Mouse (Mus musculus) CH12F3 (cell line): ENCODE results near the gene Irak3.
"Not testable (repeated sequence)": the region's sequence is repeated elsewhere in the genome, so short reads cannot be mapped to it uniquely, and the experiment has no call there.

Experiments
- in situ Hi-C: fragments of 300-500 bp; cut with MboI; formaldehyde crosslinking; loops from 2 replicates; pipeline ENCODE4 v1.14.3; 2020; ENCODE audit warnings: low sequenced_read_pairs

The Irak3 gene

DNA sequence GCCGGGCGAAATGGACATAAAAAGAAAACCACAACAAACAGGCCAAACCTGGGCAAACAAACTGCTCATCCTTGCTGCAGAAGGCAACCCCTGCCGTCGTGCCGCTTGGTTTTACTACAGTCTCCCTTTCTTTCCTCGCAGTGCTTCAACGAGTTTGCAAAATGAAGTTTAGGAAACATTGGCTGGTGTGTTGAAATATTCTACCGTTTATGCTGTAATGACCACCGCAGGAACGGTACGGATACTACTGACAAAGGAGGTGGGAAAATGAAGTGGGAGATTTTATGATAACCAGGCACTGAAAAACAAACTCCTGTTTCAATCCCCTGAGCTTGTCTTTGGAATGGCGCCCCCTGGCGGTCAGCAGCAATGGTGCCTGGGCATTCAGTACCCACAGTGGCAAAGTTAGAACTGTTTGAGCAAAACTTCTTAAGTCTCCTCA lies at the start of gene Irak3:
Gene Irak3, minus strand, starts transcription at position 170 of the 442 bp plus-strand sequence.
- in situ Hi-C loops, result no loop called here

GRCm38 (mm10) chr10:120250911-120251683 lies 49.2 kb upstream of the Irak3 start:
- in situ Hi-C loops, result no loop called here

GRCm38 (mm10) chr10:120246994-120247750 lies 45.2 kb upstream of the Irak3 start:
- in situ Hi-C loops, result loop anchor here (25.0 kb wide), 2 partner anchors 615 to 1015 kb away; no protein-coding TSS in a partner anchor

DNA sequence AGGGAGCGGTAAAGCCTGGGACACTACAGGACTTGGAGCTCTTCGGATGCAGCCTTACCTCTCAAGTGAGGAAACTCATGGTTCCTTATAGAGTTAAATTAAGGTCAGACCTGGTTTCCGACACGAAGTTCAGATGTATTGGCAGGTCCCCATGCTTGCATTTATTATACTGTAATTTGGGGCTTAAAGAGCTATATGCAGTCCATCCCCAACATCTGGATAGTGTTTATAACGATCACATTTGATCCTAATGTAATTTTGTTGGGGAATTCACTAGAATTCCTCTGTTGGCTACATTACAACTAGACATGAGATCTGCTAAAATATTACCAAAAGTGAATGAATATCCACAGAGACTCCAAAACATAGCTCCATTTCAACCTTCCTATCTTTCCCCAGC lies 43.8 kb upstream of the Irak3 start:
- in situ Hi-C loops, result loop anchor here (25.0 kb wide), 2 partner anchors 617 to 1017 kb away; no protein-coding TSS in a partner anchor

DNA sequence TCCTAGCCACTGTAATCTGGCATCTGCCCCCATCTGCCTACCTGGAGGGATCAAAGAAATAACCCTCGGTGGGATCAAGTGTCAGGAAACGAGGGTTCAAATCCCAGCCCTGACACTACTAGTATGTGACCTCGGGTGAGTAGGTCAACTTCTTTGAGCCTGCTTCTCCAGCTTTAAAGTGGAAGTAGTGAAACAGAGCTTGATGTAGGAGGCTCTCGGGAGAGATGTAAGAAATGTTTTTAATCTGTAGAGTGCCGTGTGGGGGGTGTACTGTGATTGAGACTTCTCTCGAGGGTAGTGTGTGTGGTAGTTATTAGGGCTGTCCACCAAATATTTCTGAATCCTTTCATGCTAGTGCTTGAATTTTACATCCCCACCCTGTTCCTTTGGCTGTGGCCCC lies 40.5 kb upstream of the Irak3 start:
- in situ Hi-C loops, result loop anchor here (25.0 kb wide), 2 partner anchors 620 to 1020 kb away; no protein-coding TSS in a partner anchor

DNA sequence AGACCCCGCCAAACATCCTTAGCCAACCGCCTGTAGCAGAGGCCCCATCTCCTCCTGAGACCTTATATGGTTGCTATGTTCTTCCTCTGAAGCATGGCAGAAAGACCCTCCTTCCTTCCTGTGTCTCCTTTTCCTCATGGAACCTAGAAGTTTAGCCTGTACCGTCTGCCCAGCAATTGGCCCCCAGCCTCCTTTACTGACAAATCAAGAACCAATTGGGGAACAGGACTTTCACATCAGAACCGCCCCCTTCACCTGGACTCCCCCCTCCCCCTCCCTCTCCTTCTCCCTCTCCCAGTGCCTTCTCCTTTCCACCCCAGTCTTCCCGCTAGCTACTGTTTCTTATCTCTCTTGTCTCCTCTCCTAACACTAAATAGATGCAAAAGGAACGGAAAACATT lies 37.5 kb upstream of the Irak3 start:
- in situ Hi-C loops, result loop anchor here (25.0 kb wide), 2 partner anchors 623 to 1023 kb away; no protein-coding TSS in a partner anchor

- in situ Hi-C loops, result loop anchor here (25.0 kb wide), 2 partner anchors 624 to 1024 kb away; no protein-coding TSS in a partner anchor
Observed at GRCm38 (mm10) chr10:120238241-120238640, 36.3 kb upstream of the Irak3 start.

GRCm38 (mm10) chr10:120236855-120237254 lies 34.9 kb upstream of the Irak3 start:
- in situ Hi-C loops, result loop anchor here (25.0 kb wide), 2 partner anchors 625 to 1025 kb away; no protein-coding TSS in a partner anchor

GRCm38 (mm10) chr10:120233655-120234367 lies 31.9 kb upstream of the Irak3 start:
- in situ Hi-C loops, result loop anchor here (25.0 kb wide), 2 partner anchors 628 to 1028 kb away; no protein-coding TSS in a partner anchor

- in situ Hi-C loops, result loop anchor here (25.0 kb wide), 2 partner anchors 631 to 1031 kb away; no protein-coding TSS in a partner anchor
Observed at GRCm38 (mm10) chr10:120231718-120232117, 29.8 kb upstream of the Irak3 start.

DNA sequence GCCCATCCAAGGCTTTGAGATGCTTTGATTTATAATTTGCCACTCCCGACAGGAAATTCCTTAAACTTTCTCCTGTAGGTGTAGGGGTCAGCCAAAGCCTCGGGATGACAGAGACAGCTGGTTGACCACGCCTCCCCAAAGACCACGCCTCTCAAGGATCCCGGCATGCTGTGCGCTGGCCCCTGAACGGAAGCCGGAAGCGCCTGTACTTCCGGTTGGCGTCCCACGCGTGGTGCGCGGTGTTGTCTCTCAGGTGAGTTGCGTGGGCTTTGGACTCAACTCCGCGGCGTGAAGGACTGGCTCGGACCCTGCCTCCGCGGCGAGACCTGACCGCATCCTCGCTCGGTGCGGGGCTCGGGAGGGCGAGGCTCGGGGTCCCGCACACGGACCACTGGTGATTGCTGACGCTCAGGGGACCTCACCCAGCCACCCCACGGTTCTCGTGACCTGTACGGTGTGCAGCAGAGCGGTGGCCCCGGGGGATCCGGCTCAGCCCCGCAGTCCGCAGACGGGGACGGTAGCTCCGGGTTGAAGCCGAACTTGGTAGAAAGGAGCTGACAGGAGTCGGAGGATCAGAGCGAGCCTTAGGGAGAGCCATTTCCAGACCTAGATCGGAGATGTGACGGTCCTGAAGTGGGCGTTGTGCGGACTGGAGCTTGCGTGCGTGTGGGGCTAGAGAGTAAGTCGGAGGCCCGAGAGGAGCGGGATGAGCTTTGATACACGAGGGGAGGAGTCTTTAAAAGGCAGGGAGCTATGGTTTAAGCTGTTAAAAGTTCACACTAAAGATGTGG lies 25.1 kb upstream of the Irak3 start, which contains the start of gene Llph:
Gene Llph, plus strand, starts transcription at position 200 of the 791 bp plus-strand sequence.
- in situ Hi-C loops, result loop anchor here (25.0 kb wide), 2 partner anchors 635 to 1035 kb away; no protein-coding TSS in a partner anchor

DNA sequence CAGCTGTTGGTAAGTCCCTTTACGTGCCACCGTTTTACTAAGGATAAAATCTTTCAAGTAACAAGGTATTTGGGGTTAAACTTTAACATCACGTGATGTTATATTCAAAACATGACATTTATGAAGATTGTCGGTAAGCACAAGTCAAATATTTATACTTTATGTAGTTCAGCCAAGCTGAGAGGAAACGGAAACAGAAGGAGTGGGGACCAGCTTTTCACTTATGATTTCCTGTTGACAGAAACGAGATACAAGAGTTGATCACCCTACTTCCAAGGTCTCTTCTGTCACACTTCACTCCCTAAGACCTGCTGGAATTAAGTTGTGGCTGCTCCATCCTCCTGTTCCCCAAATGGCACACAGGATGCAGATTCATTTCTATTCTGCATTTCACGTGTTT lies 18.8 kb upstream of the Irak3 start:
- in situ Hi-C loops, result no loop called here

DNA sequence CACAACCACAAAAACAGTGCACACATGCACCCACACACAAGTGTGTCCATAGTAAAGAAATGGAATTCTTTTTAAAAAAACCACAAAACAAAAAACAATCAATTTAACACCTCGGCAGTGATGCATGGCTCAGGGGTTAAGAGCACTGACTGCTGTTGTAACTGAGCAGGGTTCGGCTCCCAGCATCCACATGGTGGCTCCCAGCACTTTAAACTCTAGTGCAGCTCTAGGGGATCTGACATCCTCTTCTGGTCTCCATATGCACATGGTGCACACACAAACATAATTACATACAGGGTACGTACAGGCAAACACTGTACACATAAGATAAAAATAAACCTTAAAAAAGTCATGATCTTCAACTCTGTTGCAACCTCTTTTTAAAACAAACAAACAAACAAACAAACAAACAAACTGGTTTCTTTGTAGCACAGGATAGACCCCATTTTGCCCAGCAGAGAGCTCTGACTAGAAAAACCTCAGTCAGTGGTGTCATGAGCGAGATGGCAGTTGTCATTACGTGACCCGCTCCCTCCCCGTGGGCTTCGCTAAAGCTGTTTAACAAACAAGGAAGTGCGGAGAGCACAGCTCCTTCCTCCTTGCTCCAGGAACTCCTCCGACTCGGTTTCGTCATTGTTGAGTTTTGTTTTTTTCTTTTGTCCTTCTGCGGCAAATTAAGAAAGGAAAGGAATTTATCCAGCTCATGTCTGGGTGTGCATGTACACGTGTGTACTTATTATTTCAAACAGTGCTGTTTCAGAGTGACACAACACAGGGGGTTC lies 17.8 kb upstream of the Irak3 start:
- in situ Hi-C loops, result no loop called here

- in situ Hi-C loops, result no loop called here
Observed at GRCm38 (mm10) chr10:120218996-120219395, 17.1 kb upstream of the Irak3 start.

DNA sequence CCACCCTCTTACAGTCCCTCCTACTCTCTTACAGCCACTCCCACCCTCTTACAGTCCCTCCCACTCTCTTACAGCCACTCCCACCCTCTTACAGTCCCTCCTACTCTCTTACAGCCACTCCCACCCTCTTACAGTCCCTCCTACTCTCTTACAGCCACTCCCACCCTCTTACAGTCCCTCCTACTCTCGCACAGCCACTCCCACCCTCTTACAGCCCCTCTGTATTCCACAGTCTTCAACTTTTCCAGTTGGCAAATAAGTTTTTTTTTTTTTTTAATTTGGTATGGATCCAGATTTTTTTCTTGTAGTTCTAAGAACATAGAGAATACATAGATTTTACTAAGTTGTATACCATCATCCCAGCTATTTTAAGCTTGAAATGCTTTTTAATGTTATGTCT lies 15.2 kb upstream of the Irak3 start:
- in situ Hi-C loops, result not testable (repeated sequence)

- in situ Hi-C loops, result no loop called here
Observed at GRCm38 (mm10) chr10:120210096-120210495, 8.2 kb upstream of the Irak3 start.

GRCm38 (mm10) chr10:120209539-120209925 lies 7.6 kb upstream of the Irak3 start:
- in situ Hi-C loops, result no loop called here

DNA sequence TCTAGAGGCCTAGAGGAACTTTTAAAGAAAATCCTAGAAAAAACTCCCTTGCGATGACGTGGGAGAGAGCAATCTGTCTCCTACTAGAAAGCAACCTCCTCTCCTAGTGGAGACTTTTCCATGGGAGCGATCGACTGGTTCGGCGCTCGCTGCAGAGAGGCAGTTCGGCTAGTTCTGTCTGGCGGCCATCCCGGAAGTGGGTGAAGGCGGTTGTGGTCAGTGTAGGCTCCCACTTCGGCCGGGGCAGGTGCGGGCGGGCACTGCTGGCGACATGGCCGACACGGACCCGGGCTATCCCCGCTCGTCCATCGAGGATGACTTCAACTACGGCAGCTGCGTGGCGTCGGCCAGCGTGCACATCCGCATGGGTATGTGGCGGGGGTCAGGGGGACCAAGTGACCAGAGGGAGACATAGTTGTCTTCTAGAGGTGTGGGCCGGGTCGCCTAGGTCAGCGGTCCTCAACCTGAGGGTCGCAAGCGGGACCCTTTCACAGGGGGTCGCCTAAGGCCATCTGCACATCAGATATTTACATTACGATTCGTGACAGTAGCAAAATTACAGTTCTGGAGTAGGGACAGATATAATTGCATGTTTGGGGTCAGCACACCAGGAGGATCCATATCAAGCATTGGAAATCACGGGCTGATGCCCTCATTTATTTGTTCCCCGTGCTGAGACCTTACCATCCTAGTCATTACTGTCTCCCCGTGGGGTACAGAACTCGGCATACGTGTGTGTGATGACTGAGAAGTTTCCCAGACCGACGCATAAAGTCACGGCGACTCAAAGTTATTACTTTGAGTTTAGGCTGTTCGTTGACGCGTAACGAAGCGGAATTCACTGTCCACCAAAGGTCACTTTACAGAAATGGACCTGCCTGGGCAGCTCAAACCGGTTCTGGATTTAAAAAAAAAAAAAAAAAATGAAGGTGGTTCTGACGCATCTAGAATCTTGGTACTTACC lies 6.9 kb upstream of the Irak3 start:
- in situ Hi-C loops, result no loop called here
